Mouse (Mus musculus) right cerebral cortex, postnatal 10 days (tissue): ENCODE results near the gene Bmf.
A peak's percentile ranks its signal among the peaks of the same experiment; 100 is the strongest.
"Not testable (repeated sequence)": the region's sequence is repeated elsewhere in the genome, so short reads cannot be mapped to it uniquely, and the experiment has no call there.

Source experiments
- DNase-seq, 2 experiments: peaks; one replicate each; pipeline ENCODE4 v3.0.0; 2021; ENCODE audit warnings: low spot score in 2 of 2

Gene Bmf

GRCm38 (mm10) chr2:118549507-118550473, at the start of gene Bmf:
TSS of gene Bmf (minus strand) at chr2:118549687.
- DNase-seq, result peak; percentile 97 to 98

GRCm38 (mm10) chr2:118599087-118599486, 49.6 kb upstream of the Bmf start:
- DNase-seq, result no peak

GRCm38 (mm10) chr2:118597673-118598568, 48.4 kb upstream of the Bmf start, which contains the start of gene Bub1b:
TSS of gene Bub1b (plus strand) at chr2:118598211.
- peak; percentile 94 to 95 for DNase-seq

- DNase-seq, result no peak
Measured at GRCm38 (mm10) chr2:118591083-118591482, 41.6 kb upstream of the Bmf start.

- DNase-seq, result no peak
Measured at GRCm38 (mm10) chr2:118587686-118588085, 38.2 kb upstream of the Bmf start.

GRCm38 (mm10) chr2:118586013-118586412, 36.5 kb upstream of the Bmf start:
- DNase-seq, result no peak

- no peak for DNase-seq
Measured at GRCm38 (mm10) chr2:118573135-118573534, 23.6 kb upstream of the Bmf start.

- DNase-seq, result no peak
Measured at GRCm38 (mm10) chr2:118572183-118572836, 22.8 kb upstream of the Bmf start.

- DNase-seq, result no peak
Measured at GRCm38 (mm10) chr2:118570939-118571338, 21.5 kb upstream of the Bmf start.

- no peak for DNase-seq
Measured at GRCm38 (mm10) chr2:118567179-118567578, 17.7 kb upstream of the Bmf start.

GRCm38 (mm10) chr2:118562431-118562830, 12.9 kb upstream of the Bmf start:
- no peak for DNase-seq

GRCm38 (mm10) chr2:118562015-118562414, 12.5 kb upstream of the Bmf start:
- DNase-seq, result no peak

GRCm38 (mm10) chr2:118558426-118558825, 8.9 kb upstream of the Bmf start:
- DNase-seq, result no peak

- DNase-seq, result not testable (repeated sequence)
Measured at GRCm38 (mm10) chr2:118554356-118554990, 5.0 kb upstream of the Bmf start.

- no peak for DNase-seq
Measured at GRCm38 (mm10) chr2:118551606-118552005, 2.1 kb upstream of the Bmf start.

GRCm38 (mm10) chr2:118548421-118549221, 866 bp downstream of the Bmf start:
- no peak for DNase-seq

GRCm38 (mm10) chr2:118547541-118548016, 1.9 kb downstream of the Bmf start:
- no peak for DNase-seq

- no peak for DNase-seq
Measured at GRCm38 (mm10) chr2:118546798-118547165, 2.7 kb downstream of the Bmf start.

GRCm38 (mm10) chr2:118546104-118546797, 3.2 kb downstream of the Bmf start:
- no peak for DNase-seq
